Mouse (Mus musculus): Measurements from ENCODE around the gene Onecut3. TPM values are rescaled to one million over a fixed set of nuclear protein-coding genes. Genes with fewer than 3 reads are reported as not detected.

The Onecut3 gene
- polyA plus RNA-seq, 1 experiment from 2014 or later, result not detected

DNA sequence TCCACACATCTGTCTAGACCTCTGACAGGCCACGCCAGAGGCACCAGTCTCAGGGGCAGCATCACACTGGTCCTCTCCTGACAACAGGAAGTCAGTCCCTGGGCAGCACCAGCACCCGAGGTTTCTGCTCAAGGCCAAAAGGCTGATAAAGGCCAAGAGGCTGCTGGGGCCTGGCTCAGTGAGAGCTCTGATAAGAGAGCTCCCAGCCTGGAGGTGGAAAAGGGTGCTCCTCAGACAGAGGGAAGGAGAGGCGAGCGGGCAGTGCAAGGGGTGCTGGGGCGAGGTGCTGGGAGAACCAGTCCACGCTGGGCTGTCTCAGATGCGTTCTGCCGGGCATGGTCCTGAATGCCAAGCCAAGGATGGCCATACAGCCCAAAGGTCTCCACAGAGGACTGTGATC, 58.9 kb downstream of the Onecut3 start:
- Histone ChIP-seq H3K4me3 (ENCODE audit: inconsistent target) (no peak overlapping the region), H3K79me2 (ENCODE audit: inconsistent target) (peaks cover 82% of the 10 kb centered on the region), H3K27ac (no peak overlapping the region), H3K36me3 (ENCODE audit: inconsistent target) (peaks cover 11% of the 10 kb centered on the region; the same call in 1 of the 2 replicates)
- WGBS (ENCODE audit: missing documents), result 80% methylated on average over 8 of the region's 8 CpGs

DNA sequence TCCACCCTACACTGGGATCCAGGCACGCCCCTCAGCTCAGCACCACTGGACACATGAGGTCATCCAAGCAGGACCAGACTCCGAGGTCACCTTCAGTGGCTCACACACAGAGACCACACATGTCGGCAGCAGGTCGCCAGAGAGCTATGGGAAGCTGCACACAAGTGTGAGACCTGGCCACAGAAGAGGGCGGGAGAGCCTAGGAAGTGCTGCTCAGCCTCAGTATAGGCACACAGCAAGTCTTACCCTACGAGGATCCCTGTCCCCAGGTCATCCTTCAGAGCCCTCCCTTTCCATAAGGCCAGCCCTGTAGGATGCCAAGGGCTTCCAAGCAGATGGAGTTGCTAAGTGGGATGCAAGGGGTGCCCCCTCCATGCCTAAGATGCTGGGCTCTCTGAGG, 59.4 kb downstream of the Onecut3 start:
- Histone ChIP-seq H3K36me3 (ENCODE audit: inconsistent target) (peaks cover 11% of the 10 kb centered on the region; the same call in 1 of the 2 replicates), H3K4me3 (ENCODE audit: inconsistent target) (no peak overlapping the region), H3K27ac (no peak overlapping the region), H3K79me2 (ENCODE audit: inconsistent target) (peaks cover 86% of the 10 kb centered on the region)
- WGBS (ENCODE audit: missing documents), result 90% methylated on average over 5 of the region's 6 CpGs

DNA sequence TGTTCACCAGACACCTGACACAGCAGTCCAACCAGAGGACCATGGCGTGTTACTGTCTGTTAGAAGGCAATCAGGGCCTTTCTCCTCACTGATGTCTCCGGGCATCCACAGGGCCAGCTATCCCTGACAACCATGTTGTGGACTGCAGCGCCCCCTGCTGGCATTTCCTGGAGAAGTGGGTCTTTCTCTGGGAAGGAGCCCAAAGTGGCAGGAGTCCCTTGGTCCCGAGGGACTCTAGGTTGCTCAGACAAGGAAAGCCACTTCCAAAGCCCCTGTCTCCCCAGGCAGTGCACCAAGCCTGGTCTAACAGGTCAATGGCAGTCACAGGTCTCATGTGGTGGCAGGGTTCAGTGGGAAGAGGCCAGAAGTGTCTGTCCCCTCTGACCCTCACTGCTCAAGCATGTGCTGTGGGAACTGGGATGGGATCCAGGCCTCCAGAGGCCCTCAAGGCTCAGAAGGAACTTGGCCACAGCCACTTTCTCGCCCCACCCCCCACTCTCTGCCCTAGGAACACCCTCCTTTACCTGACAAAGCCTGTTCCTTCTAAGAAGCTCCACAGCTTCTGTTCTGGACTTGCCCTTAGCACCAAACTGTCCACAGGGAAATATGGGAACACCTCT, 62.8 kb downstream of the Onecut3 start:
- H3K36me3 ChIP-seq (ENCODE audit: inconsistent target), result no peaks in the 10 kb centered on the region
- H3K4me3 ChIP-seq (ENCODE audit: inconsistent target), result no peak overlapping the region
- 59% methylated on average over 5 of the region's 5 CpGs for WGBS (ENCODE audit: missing documents)
- H3K79me2 ChIP-seq (ENCODE audit: inconsistent target), result peaks cover 88% of the 10 kb centered on the region
- no peak overlapping the region for H3K27ac ChIP-seq

DNA sequence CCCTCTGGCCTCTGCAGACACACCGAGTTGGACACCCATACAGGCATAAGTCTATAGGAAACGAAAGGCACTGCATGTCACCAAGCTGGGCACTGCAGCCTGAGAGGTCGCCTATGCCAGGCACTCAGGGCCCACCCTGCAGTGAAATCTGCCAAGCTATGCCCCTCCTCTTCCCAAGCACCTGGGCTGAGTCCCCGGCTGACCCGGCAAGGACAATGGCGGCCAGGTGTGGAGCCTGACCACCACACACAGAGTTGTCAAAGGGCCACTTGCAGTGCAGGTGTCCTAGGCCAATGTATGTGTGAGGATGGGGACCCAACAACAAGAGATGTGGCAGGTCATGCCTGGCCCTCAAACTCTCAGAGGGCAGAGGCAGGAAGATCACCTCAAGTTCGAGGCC, 64.8 kb downstream of the Onecut3 start:
- H3K79me2 ChIP-seq (ENCODE audit: inconsistent target), result peaks cover 68% of the 10 kb centered on the region
- H3K36me3 ChIP-seq (ENCODE audit: inconsistent target), result no peaks in the 10 kb centered on the region
- H3K4me3 ChIP-seq (ENCODE audit: inconsistent target), result no peak overlapping the region
- 90% methylated on average over 7 of the region's 7 CpGs for WGBS (ENCODE audit: missing documents)
- no peak overlapping the region for H3K27ac ChIP-seq

DNA sequence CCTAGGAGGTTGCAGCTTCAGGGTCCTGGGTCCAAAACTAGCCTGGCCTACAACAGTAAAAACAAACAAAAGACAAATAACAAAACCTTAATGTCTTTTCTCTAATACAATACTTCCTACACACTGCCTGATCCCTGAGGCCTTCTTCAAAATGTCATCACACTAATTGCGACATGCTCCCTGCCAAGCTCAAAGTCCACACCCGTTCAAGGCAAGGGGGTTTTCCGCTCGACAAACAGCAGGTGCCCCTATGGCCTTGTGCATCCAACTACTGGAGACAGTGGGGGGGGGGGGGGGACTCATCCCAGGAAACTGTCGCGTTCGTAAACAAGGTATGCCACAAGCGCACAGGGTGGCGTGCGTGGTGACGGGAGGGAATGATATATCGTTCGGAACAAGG, 66.0 kb downstream of the Onecut3 start:
- Histone ChIP-seq H3K36me3 (ENCODE audit: inconsistent target) (no peaks in the 10 kb centered on the region), H3K27ac (peak overlapping the region; percentile 94), H3K4me3 (ENCODE audit: inconsistent target) (peak overlapping the region; percentile 99), H3K79me2 (ENCODE audit: inconsistent target) (peaks cover 56% of the 10 kb centered on the region)
- WGBS (ENCODE audit: missing documents), result under 1% methylated on average over 13 of the region's 13 CpGs

DNA sequence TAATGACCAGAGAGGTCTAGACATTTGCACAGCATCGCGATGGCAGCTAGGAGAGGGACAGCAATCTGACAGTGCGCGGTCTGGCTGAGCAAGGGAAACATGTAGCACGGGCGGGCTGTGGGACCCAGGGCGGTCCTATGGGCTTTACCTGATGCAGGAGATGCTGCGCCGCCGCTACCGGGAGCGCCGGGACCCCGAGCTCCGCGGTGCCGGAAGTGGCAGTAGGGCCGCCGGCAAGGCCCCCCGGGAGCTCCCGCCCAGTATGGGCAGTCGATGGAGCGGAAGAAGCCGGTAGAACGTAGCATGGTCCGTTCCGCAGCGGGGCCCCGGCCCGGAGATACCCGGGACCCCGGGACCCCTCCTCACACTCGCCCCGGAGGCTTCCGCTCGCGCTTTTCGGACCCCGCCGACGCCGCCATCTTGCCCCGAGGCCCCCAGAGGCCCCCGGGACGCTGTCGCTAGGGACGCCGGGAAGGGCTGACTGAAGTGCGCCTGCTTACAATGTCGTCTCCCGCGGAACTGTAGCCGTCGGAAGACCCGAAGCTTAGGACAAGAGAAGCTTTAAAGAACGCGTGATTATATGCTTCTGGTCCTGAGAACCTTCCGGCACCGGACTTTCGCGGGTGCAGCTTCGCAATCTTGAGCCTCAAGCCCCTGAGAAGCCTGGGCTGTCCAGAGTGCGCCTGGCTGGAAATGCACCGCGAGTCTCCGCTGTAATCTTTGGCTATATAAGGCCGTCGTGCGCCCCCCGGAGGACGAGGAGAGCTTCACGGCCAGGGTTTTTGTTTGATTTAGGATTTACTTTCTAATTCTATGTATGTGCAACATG, 66.7 kb downstream of the Onecut3 start, which contains the start of gene Rexo1:
Rexo1 (minus strand) TSS at position 445 of the 829 bp plus-strand sequence.
- peak within 1 kb of the TSS; percentile 94 for H3K27ac ChIP-seq
- under 1% methylated on average over 70 of the region's 72 CpGs for WGBS (ENCODE audit: missing documents)
- H3K4me3 ChIP-seq (ENCODE audit: inconsistent target), result peak within 1 kb of the TSS; percentile 99
- no peaks in the 10 kb centered on the region for H3K36me3 ChIP-seq (ENCODE audit: inconsistent target)
- H3K79me2 ChIP-seq (ENCODE audit: inconsistent target), result peaks cover 49% of the 10 kb centered on the region

DNA sequence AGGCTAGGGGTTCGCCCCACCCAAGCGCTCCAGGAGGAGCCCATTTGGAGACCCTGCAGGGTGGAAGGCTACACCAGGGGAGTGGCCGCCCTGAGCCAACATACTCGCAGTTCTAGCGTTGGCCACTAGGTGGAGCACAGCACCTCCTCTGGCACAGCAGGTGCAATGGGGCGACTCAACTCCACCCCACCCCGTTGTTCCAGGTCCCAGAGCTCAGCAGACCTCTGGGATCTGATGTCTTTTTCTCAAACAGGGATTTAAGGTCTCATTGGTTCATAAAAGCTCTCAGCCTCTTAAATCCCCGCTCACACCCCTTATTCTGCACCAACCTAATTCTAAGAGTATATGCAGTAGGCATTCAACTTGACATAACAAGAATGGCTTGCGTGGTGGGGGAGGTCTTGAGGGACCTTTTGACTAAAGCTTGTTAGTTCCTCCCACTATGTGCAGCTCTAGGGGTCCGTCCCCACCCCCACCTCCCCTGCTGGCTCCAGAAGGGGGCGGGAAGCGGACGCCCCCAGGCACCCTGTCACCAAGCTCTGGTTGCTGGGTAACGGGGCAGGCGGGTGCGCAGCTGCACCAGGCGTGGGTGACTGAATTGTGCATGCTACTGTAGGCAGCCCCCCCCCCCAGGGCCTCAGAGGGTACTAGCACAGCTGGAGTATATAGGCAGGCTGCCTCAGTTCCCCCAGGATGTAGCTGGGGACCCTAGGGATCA, 71.9 kb downstream of the Onecut3 start:
- WGBS (ENCODE audit: missing documents), result 45% methylated on average over 17 of the region's 17 CpGs
- Histone ChIP-seq H3K79me2 (ENCODE audit: inconsistent target) (peaks cover 34% of the 10 kb centered on the region), H3K27ac (no peak overlapping the region), H3K4me3 (ENCODE audit: inconsistent target) (no peak overlapping the region), H3K36me3 (ENCODE audit: inconsistent target) (no peaks in the 10 kb centered on the region)

Other genes starting within 250 kb of the Onecut3 start
- 31.2 to 113 TPM (median 79.8 TPM) in 3 replicates for gene Ndufs7, start 245.7 kb upstream of the Onecut3 start, polyA plus RNA-seq (2018)
- gene Gamt, start 233.8 kb upstream of the Onecut3 start, polyA plus RNA-seq (2018), result 8.2 to 24.0 TPM (median 13.8 TPM) in 3 replicates
- gene Dazap1, start 233.3 kb upstream of the Onecut3 start, polyA plus RNA-seq (2018), result 75.1 to 96.3 TPM (median 76.2 TPM) in 3 replicates
- gene Rps15, start 202.4 kb upstream of the Onecut3 start, polyA plus RNA-seq (2018), result 1,044 to 2,135 TPM (median 1,962 TPM) in 3 replicates
- gene Apc2, start 198.9 kb upstream of the Onecut3 start, polyA plus RNA-seq (2018), result 0.03 to 0.13 TPM (median 0.06 TPM) in 3 replicates
- gene 2310011J03Rik, start 174.3 kb upstream of the Onecut3 start, polyA plus RNA-seq (2018), result 20.5 to 43.3 TPM (median 41.4 TPM) in 3 replicates
- gene Pcsk4, start 165.3 kb upstream of the Onecut3 start, polyA plus RNA-seq (2018), result 0.36 to 0.99 TPM (median 0.64 TPM) in 3 replicates
- gene Reep6, start 164.9 kb upstream of the Onecut3 start, polyA plus RNA-seq (2018), result 0.14 to 0.42 TPM (median 0.14 TPM) in 3 replicates
- gene Adamtsl5, start 146.4 kb upstream of the Onecut3 start, polyA plus RNA-seq (2018), result 4.7 to 10.2 TPM (median 8.1 TPM) in 3 replicates
- gene Plk5, start 138.4 kb upstream of the Onecut3 start, polyA plus RNA-seq (2018), result not detected in 3 replicates
- 4.1 to 6.2 TPM (median 6.0 TPM) in 3 replicates for gene Mex3d, start 107.2 kb upstream of the Onecut3 start, polyA plus RNA-seq (2018)
- 64.4 to 92.6 TPM (median 64.4 TPM) in 3 replicates for gene Mbd3, start 95.3 kb upstream of the Onecut3 start, polyA plus RNA-seq (2018)
- gene Uqcr11, start 88.0 kb upstream of the Onecut3 start, polyA plus RNA-seq (2018), result 150 to 306 TPM (median 241 TPM) in 3 replicates
- gene Tcf3, start 61.2 kb upstream of the Onecut3 start, polyA plus RNA-seq (2018), result 9.2 to 21.5 TPM (median 17.0 TPM) in 3 replicates
- gene Atp8b3, start 44.3 kb downstream of the Onecut3 start, polyA plus RNA-seq (2018), result 0.05 TPM in 1 of 3 replicates, not detected in the others
- gene Rexo1, start 66.7 kb downstream of the Onecut3 start, polyA plus RNA-seq (2018), result 14.2 to 19.1 TPM (median 18.5 TPM) in 3 replicates
- gene Klf16, start 82.5 kb downstream of the Onecut3 start, polyA plus RNA-seq (2018), result 3.4 to 12.6 TPM (median 6.0 TPM) in 3 replicates
- 11.7 to 58.2 TPM (median 51.7 TPM) in 3 replicates for gene Abhd17a, start 95.5 kb downstream of the Onecut3 start, polyA plus RNA-seq (2018)
- gene Scamp4, start 108.0 kb downstream of the Onecut3 start, polyA plus RNA-seq (2018), result 34.4 to 66.1 TPM (median 53.0 TPM) in 3 replicates
- gene Adat3, start 108.0 kb downstream of the Onecut3 start, polyA plus RNA-seq (2018), result 0.60 to 3.8 TPM (median 2.4 TPM) in 3 replicates
- 0.44 to 1.1 TPM in 2 of 3 replicates, not detected in the other for gene Gm49322, start 111.2 kb downstream of the Onecut3 start, polyA plus RNA-seq (2018)
- 66.6 to 78.0 TPM (median 74.8 TPM) in 3 replicates for gene Csnk1g2, start 128.0 kb downstream of the Onecut3 start, polyA plus RNA-seq (2018)
- gene Btbd2, start 162.2 kb downstream of the Onecut3 start, polyA plus RNA-seq (2018), result 16.9 to 26.0 TPM (median 21.9 TPM) in 3 replicates
- 75.7 to 134 TPM (median 82.8 TPM) in 3 replicates for gene Mknk2, start 183.3 kb downstream of the Onecut3 start, polyA plus RNA-seq (2018)
- gene Mob3a, start 207.1 kb downstream of the Onecut3 start, polyA plus RNA-seq (2018), result 34.5 to 48.6 TPM (median 44.2 TPM) in 3 replicates
- 1.9 to 5.5 TPM (median 2.3 TPM) in 3 replicates for gene Izumo4, start 207.3 kb downstream of the Onecut3 start, polyA plus RNA-seq (2018)
- gene Ap3d1, start 247.4 kb downstream of the Onecut3 start, polyA plus RNA-seq (2018), result 92.5 to 126 TPM (median 111 TPM) in 3 replicates